ENCODE assay signal across 8 mouse cellular contexts in the genomic region with DNA sequence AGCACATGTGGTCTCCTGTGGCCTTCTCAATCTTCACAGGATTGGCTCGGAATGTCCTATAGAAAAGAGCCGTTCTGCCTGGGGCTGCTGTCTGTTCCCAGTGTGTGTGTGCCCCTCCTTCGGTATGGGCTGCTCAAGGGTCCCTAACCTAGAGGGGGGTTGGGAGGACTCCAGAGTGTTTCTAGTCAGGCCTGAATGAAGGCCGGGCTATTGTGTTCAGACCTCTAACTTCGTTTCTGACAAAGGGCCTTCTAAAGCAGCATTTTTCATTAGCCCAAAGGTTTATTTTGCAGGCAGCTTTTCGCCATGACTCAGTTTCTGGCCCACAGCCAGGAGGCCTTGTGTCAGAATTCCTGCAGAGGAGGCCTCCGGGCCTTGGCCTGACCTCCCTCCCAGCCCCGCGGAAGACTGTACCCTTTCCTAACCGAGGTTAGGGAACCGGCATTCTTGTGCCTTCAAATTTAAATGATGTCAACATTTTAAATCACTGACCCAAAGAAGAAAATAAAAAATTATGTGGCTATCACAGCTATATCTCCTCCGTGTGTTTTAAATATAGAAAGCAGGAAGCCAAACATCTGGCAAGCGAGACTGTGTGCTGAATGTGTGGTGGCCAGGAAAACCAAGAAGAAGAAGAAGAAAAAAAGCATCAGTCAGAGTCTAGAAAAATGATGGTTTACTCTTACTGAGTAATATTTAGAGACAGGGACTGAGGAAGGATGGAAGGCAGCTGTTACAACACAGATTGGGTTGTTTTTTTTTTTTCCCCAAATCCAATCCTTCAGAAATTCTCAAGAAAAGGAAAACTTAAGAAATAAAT. TPM values are rescaled to one million over a fixed set of nuclear protein-coding genes. Genes with fewer than 3 reads are reported as not detected.
DNase-seq lines count a peak whose midpoint lies in the region; ATAC-seq and TF ChIP-seq lines count a peak whose summit lies in the region.

No protein-coding gene starts in this region.

- intact Hi-C loops in heart, postnatal 10 days (cut with DNase I) = loop anchor here (2.0 kb wide), 1 partner anchor 14 kb away; no protein-coding TSS in a partner anchor

- TF ChIP-seq CTCF in thymus, adult 2 months (IDR thresholded peaks at IDR 0.05; ENCODE audit: borderline replicate concordance, control insufficient read depth, extremely low read depth, insufficient read depth, low read length, poor library complexity) = no peak

- peak overlapping the region; percentile 25; the same call in 1 of the 2 replicates for H3K9ac ChIP-seq in forebrain, embryonic 14.5 days (ENCODE audit: low read length)
- no peak overlapping the region for H3K9ac ChIP-seq in liver, embryonic 13.5 days
- no peak overlapping the region for H3K9ac ChIP-seq in neural tube, embryonic 14.5 days (replicated peaks; ENCODE audit: low read depth, low read length)

- H3K27me3 ChIP-seq in thymus, adult 2 months (ENCODE audit: control insufficient read depth, insufficient read depth, low read length) = no peaks in the 10 kb centered on the region
- H3K27me3 ChIP-seq in forebrain, embryonic 14.5 days (replicated peaks; ENCODE audit: control insufficient read depth, insufficient read depth, low read length) = no peaks in the 10 kb centered on the region
- no peaks in the 10 kb centered on the region for H3K27me3 ChIP-seq in liver, embryonic 13.5 days
- no peaks in the 10 kb centered on the region for H3K27me3 ChIP-seq in neural tube, embryonic 14.5 days (ENCODE audit: control insufficient read depth, insufficient read depth, low read length)

- H3K4me3 ChIP-seq in thymus, adult 2 months (ENCODE audit: control insufficient read depth, insufficient read depth, low read length) = no peak overlapping the region
- H3K4me3 ChIP-seq in forebrain, embryonic 14.5 days (ENCODE audit: low read depth, low read length) = no peak overlapping the region
- H3K4me3 ChIP-seq in liver, embryonic 13.5 days (replicated peaks) = no peak overlapping the region
- H3K4me3 ChIP-seq in neural tube, embryonic 14.5 days (ENCODE audit: low read depth, low read length) = no peak overlapping the region

- peaks cover 5% of the 10 kb centered on the region for H3K4me1 ChIP-seq in thymus, adult 2 months (replicated peaks; ENCODE audit: control insufficient read depth, insufficient read depth, low read length)
- H3K4me1 ChIP-seq in forebrain, embryonic 14.5 days (ENCODE audit: control insufficient read depth, insufficient read depth, low read length) = peaks cover 7% of the 10 kb centered on the region; the same call in 1 of the 2 replicates
- H3K4me1 ChIP-seq in liver, embryonic 13.5 days (replicated peaks) = no peaks in the 10 kb centered on the region
- no peaks in the 10 kb centered on the region for H3K4me1 ChIP-seq in neural tube, embryonic 14.5 days (ENCODE audit: control insufficient read depth, insufficient read depth, low read length)

- TF ChIP-seq POLR2A in thymus, adult 2 months (IDR thresholded peaks at IDR 0.05; ENCODE audit: control insufficient read depth, extremely low read depth, insufficient read depth, low read length, poor library complexity) = no peak

- H3K27ac ChIP-seq in thymus, adult 2 months (ENCODE audit: control insufficient read depth, insufficient read depth, low read length) = 0 out of 2 replicates have a peak overlapping the region, but pooled peaks have one; percentile 11
- peak overlapping the region; percentile 66 for H3K27ac ChIP-seq in forebrain, embryonic 14.5 days (ENCODE audit: low read depth, low read length)
- H3K27ac ChIP-seq in liver, embryonic 13.5 days = peak overlapping the region; percentile 34; the same call in 1 of the 2 replicates
- H3K27ac ChIP-seq in neural tube, embryonic 14.5 days (ENCODE audit: low read depth, low read length) = peak overlapping the region; percentile 67

- H3K9me3 ChIP-seq in forebrain, embryonic 14.5 days (replicated peaks; ENCODE audit: control insufficient read depth, low read length) = no peaks in the 10 kb centered on the region
- H3K9me3 ChIP-seq in liver, embryonic 13.5 days (replicated peaks) = no peaks in the 10 kb centered on the region
- H3K9me3 ChIP-seq in neural tube, embryonic 14.5 days (ENCODE audit: control insufficient read depth, low read length) = no peaks in the 10 kb centered on the region

- DNase-seq in thymus, adult 2 months = no peak
- no peak for DNase-seq in thymus, postnatal 4 days
- DNase-seq in forebrain, embryonic 14.5 days (ENCODE audit: low spot score) = peak; percentile 91
- peak; percentile 94 to 95 for DNase-seq in heart, postnatal 10 days
- peak; percentile 95 to 96 for DNase-seq in kidney, postnatal 4 days
- no peak for DNase-seq in liver, embryonic 13.5 days
- DNase-seq in urinary bladder, postnatal 25 days (ENCODE audit: low spot score) = peak; percentile 92

- no peak overlapping the region for H3K4me2 ChIP-seq in forebrain, embryonic 14.5 days (ENCODE audit: low read length)
- H3K4me2 ChIP-seq in liver, embryonic 13.5 days = no peak overlapping the region
- H3K4me2 ChIP-seq in neural tube, embryonic 14.5 days (ENCODE audit: low read depth, low read length) = no peak overlapping the region

- H3K36me3 ChIP-seq in thymus, adult 2 months (ENCODE audit: control insufficient read depth, insufficient read depth, low read length) = no peaks in the 10 kb centered on the region
- no peaks in the 10 kb centered on the region for H3K36me3 ChIP-seq in forebrain, embryonic 14.5 days (ENCODE audit: control insufficient read depth, insufficient read depth, low read length)
- no peaks in the 10 kb centered on the region for H3K36me3 ChIP-seq in liver, embryonic 13.5 days
- no peaks in the 10 kb centered on the region for H3K36me3 ChIP-seq in neural tube, embryonic 14.5 days (ENCODE audit: control insufficient read depth, insufficient read depth, low read length)

- 32% methylated on average over 13 of the region's 13 CpGs for WGBS in thymus, adult 2 months
- WGBS in forebrain, embryonic 14.5 days = 8% methylated on average over 13 of the region's 13 CpGs
- 49% methylated on average over 13 of the region's 13 CpGs for whole genome bisulfite sequencing in liver, embryonic 13.5 days (ENCODE audit: insufficient replicate concordance)
- 17% methylated on average over 13 of the region's 13 CpGs for WGBS in neural tube, embryonic 14.5 days

- ATAC-seq in forebrain, embryonic 14.5 days = peak; percentile 89
- no peak; the same call in 1 of the 2 replicates for ATAC-seq in liver, embryonic 13.5 days (ENCODE audit: low read depth)
- ATAC-seq in neural tube, embryonic 14.5 days (ENCODE audit: low read depth) = peak; percentile 77; the same call in 1 of the 2 replicates

RNA-seq across cellular contexts. Expression of gene A830005F24Rik, which starts 53.0 kb away (rescaled TPM):
- polyA plus RNA-seq in thymus, adult 2 months (2012; rRNA removed) = not detected in 2 replicates
- 2.8 and 3.4 TPM in 2 replicates for polyA plus RNA-seq in forebrain, embryonic 14.5 days (2014; fragmentation: Nextera tagmentation; extraction: Ambion mirVana)
- total RNA-seq in heart, postnatal 10 days (2021) = not detected
- polyA plus RNA-seq in liver, embryonic 13.5 days (2015; fragmentation: Nextera tagmentation; extraction: Ambion mirVana) = 0.43 and 0.67 TPM in 2 replicates
- 4.4 and 5.0 TPM in 2 replicates for polyA plus RNA-seq in neural tube, embryonic 14.5 days (2014; fragmentation: Nextera tagmentation; extraction: Ambion mirVana)

RNA-seq across cellular contexts. Expression of gene Zfp169, which starts 53.1 kb away (rescaled TPM):
- 37.2 and 42.5 TPM in 2 replicates for polyA plus RNA-seq in thymus, adult 2 months (2012; rRNA removed)
- 6.0 and 7.8 TPM in 2 replicates for polyA plus RNA-seq in forebrain, embryonic 14.5 days (2014; fragmentation: Nextera tagmentation; extraction: Ambion mirVana)
- 1 to 10 TPM; 5.1 to 6.7 TPM for total RNA-seq in heart, postnatal 10 days (2021)
- polyA plus RNA-seq in liver, embryonic 13.5 days (2015; fragmentation: Nextera tagmentation; extraction: Ambion mirVana) = 0.70 and 0.92 TPM in 2 replicates
- polyA plus RNA-seq in neural tube, embryonic 14.5 days (2014; fragmentation: Nextera tagmentation; extraction: Ambion mirVana) = 5.8 and 8.1 TPM in 2 replicates

RNA-seq across cellular contexts. Expression of gene Ptpdc1, which starts 59.1 kb away (rescaled TPM):
- polyA plus RNA-seq in thymus, adult 2 months (2012; rRNA removed) = 1.1 and 1.3 TPM in 2 replicates
- 12.7 and 18.8 TPM in 2 replicates for polyA plus RNA-seq in forebrain, embryonic 14.5 days (2014; fragmentation: Nextera tagmentation; extraction: Ambion mirVana)
- total RNA-seq in heart, postnatal 10 days (2021) = 1 to 10 TPM; 8.4 TPM
- 0.53 TPM in 2 replicates for polyA plus RNA-seq in liver, embryonic 13.5 days (2015; fragmentation: Nextera tagmentation; extraction: Ambion mirVana)
- 24.2 and 25.2 TPM in 2 replicates for polyA plus RNA-seq in neural tube, embryonic 14.5 days (2014; fragmentation: Nextera tagmentation; extraction: Ambion mirVana)

Comparison
In these comparisons a context has a peak if more than half of its experiments do, and no peak if none do; other contexts are left out.
1. DNase-seq: peak in forebrain, embryonic 14.5 days (single experiment), heart, postnatal 10 days (2 of 2), kidney, postnatal 4 days (2 of 2) and urinary bladder, postnatal 25 days (single experiment); none in thymus, adult 2 months (single experiment), thymus, postnatal 4 days (single experiment) and liver, embryonic 13.5 days (single experiment).
2. H3K27ac ChIP-seq: peak in every context shown above with its lines; median percentile 67 in neural tube, embryonic 14.5 days; 66 in forebrain, embryonic 14.5 days; 34 in liver, embryonic 13.5 days; 11 in thymus, adult 2 months.